Mouse (Mus musculus) monocyte, adult 5-6 weeks (primary cell): ENCODE measurements around the gene Ddb2. TPM values are rescaled to one million over a fixed set of nuclear protein-coding genes. Genes with fewer than 3 reads are reported as not detected.

Experiments
- ATAC-seq: fragments of 153-309, 156-312 bp; replicated peaks from 2 replicates; pipeline ENCODE4 v1.8.0; 2017; ENCODE audit warnings: mild to moderate bottlenecking; ENCODE audit not compliant: low TSS enrichment, insufficient number of reproducible peaks, severe bottlenecking, poor library complexity, low FRiP score
- total RNA-seq: library from RNA; stranded (forward); fragments of 200-1000, 200-491, 200-594 nt; gene quantifications from 3 replicates; pipeline ENCODE4 v1.2.3, GENCODE M21; 2017

Gene Ddb2
- total RNA-seq, 1 experiment from 2014 or later: 8.8 TPM

GRCm38 (mm10) chr2:91163532-91163931, 73.2 kb downstream of the Ddb2 start:
- no peak for ATAC-seq

- ATAC-seq: no peak
Measured at GRCm38 (mm10) chr2:91162952-91163351, 73.8 kb downstream of the Ddb2 start.

Other genes with a start within 250 kb of the Ddb2 start
- gene Rapsn, start 201.4 kb downstream of the Ddb2 start, total RNA-seq: 4.3 TPM in 1 of 3 replicates, not detected in the others
- 235 to 255 TPM (median 248 TPM) in 3 replicates for gene Psmc3, start 183.0 kb downstream of the Ddb2 start, total RNA-seq
- 15.6 to 33.3 TPM (median 26.7 TPM) in 3 replicates for gene Slc39a13, start 166.6 kb downstream of the Ddb2 start, total RNA-seq
- gene Spi1, start 154.6 kb downstream of the Ddb2 start, total RNA-seq: 306 to 616 TPM (median 505 TPM) in 3 replicates
- gene Mybpc3, start 118.8 kb downstream of the Ddb2 start, total RNA-seq: 1.4 to 5.2 TPM (median 3.7 TPM) in 3 replicates
- 66.0 to 190 TPM (median 155 TPM) in 3 replicates for gene Madd, start 53.1 kb downstream of the Ddb2 start, total RNA-seq
- gene Nr1h3, start 34.1 kb downstream of the Ddb2 start, total RNA-seq: 6.7 to 13.1 TPM (median 9.3 TPM) in 3 replicates
- 16.0 to 20.6 TPM (median 17.2 TPM) in 3 replicates for gene Acp2, start 34.1 kb downstream of the Ddb2 start, total RNA-seq
- 0.53 TPM in 1 of 3 replicates, not detected in the others for gene Pacsin3, start 19.0 kb upstream of the Ddb2 start, total RNA-seq
- 34.0 to 45.8 TPM (median 35.3 TPM) in 3 replicates for gene Arfgap2, start 28.0 kb upstream of the Ddb2 start, total RNA-seq
- gene 1110051M20Rik, start 207.7 kb upstream of the Ddb2 start, total RNA-seq: 4.0 to 12.7 TPM (median 5.5 TPM) in 3 replicates
- gene Lrp4, start 220.5 kb upstream of the Ddb2 start, total RNA-seq: 1.4 to 2.5 TPM (median 1.6 TPM) in 3 replicates